ENCODE assay signal across 8 mouse cellular contexts in the genomic region with DNA sequence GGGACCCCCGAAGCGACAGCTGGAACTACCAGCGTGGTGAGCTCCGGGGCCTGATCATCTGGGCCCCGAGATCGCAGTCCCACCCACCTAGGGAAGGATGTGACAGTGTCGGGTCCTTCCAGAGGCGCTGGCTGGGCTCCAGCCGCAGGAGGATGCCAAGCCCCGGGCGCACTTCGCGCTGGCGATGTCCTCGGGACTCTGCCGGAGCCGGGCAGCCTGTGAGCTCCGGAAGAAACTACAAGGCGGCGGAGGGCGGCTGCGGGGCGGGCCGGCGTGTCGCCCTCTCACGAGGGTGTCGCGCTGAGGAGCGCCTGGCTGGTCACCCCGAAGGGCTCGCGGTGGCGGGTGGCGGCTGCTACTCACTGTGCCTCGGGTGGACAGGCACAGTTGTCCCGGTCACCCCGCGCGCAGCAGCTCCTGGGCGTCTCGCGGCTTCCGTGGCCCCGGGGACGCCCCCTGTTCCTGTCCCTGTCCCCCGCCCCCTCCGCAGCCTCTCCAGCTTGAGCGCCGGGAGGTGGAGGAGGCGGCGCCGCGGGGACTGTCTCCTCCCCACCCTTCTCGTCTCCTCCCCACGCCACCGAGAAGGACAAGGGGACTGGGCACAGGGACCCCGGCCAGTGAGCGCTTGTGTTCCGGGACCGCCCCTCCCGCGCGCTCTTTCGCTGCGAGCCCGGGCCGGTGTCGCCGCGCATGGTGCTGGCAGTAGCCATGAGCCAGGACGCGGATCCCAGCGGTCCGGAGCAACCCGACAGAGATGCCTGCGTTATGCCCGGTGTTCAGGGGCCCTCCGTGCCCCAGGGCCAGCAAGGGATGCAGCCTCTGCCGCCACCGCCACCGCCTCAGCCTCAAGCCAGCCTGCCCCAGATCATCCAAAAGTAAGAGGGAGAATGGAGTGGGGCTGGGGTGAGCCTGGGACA. TPM values are rescaled to one million over a fixed set of nuclear protein-coding genes. Genes with fewer than 3 reads are reported as not detected.
DNase-seq lines count a peak whose midpoint lies in the region; ATAC-seq and TF ChIP-seq lines count a peak whose summit lies in the region.

TSS of gene Rbm20 (plus strand) at position 589 of the 917 bp plus-strand sequence.

- peak; percentile 19 to 24 for DNase-seq in cerebellum, adult 2 months
- no peak for DNase-seq in cerebellum, adult 9-10 months
- DNase-seq in adrenal gland, adult 2 months, result peak; percentile 72
- DNase-seq in heart, postnatal 0 days (ENCODE audit: low spot score), result peak; percentile 92
- DNase-seq in kidney, postnatal 10 days, result peak; percentile 76
- DNase-seq in lung, postnatal 25 days (ENCODE audit: low spot score), result peak; percentile 26

- H3K9ac ChIP-seq in forebrain, embryonic 12.5 days, result peak within 1 kb of the TSS; percentile 65
- peak within 1 kb of the TSS; percentile 93 for H3K9ac ChIP-seq in heart, postnatal 0 days (replicated peaks; ENCODE audit: low read depth, low read length)

- H3K4me2 ChIP-seq in forebrain, embryonic 12.5 days, result peak within 1 kb of the TSS; percentile 100
- H3K4me2 ChIP-seq in heart, postnatal 0 days (ENCODE audit: low read depth, low read length), result peak within 1 kb of the TSS; percentile 89

- peak; percentile 75 for ATAC-seq in forebrain, embryonic 12.5 days (ENCODE audit: low FRiP score)
- peak; percentile 94 for ATAC-seq in heart, postnatal 0 days (ENCODE audit: insufficient read depth, low read depth)

- 1% methylated on average over 82 of the region's 82 CpGs for WGBS in cerebellum, adult 2 months
- under 1% methylated on average over 80 of the region's 82 CpGs for WGBS in forebrain, embryonic 12.5 days
- under 1% methylated on average over 66 of the region's 82 CpGs for WGBS in heart, postnatal 0 days
- WGBS in small intestine, adult 2 months, result 1% methylated on average over 82 of the region's 82 CpGs

- peaks cover 5% of the 10 kb centered on the region; the same call in 1 of the 2 replicates for H3K27me3 ChIP-seq in cerebellum, adult 2 months (ENCODE audit: control insufficient read depth, insufficient read depth, low read length)
- peaks cover 59% of the 10 kb centered on the region for H3K27me3 ChIP-seq in forebrain, embryonic 12.5 days
- peaks cover 4% of the 10 kb centered on the region; the same call in 1 of the 2 replicates for H3K27me3 ChIP-seq in heart, postnatal 0 days (ENCODE audit: control insufficient read depth, insufficient read depth, low read length)
- H3K27me3 ChIP-seq in small intestine, adult 2 months (ENCODE audit: control insufficient read depth, insufficient read depth, low read length), result peaks cover 41% of the 10 kb centered on the region

- no peak within 1 kb of the TSS for H3K27ac ChIP-seq in cerebellum, adult 2 months (ENCODE audit: insufficient read depth, low read length)
- H3K27ac ChIP-seq in forebrain, embryonic 12.5 days, result no peak within 1 kb of the TSS
- peak within 1 kb of the TSS; percentile 97 for H3K27ac ChIP-seq in heart, postnatal 0 days (ENCODE audit: low read depth)
- H3K27ac ChIP-seq in small intestine, adult 2 months (ENCODE audit: insufficient read depth, low read depth, low read length), result no peak within 1 kb of the TSS

- 0 out of 2 replicates have a peak, but pooled peaks have one; percentile 53 for TF ChIP-seq EP300 in heart, postnatal 0 days (IDR thresholded peaks at IDR 0.05; ENCODE audit: low read depth)

- H3K9me3 ChIP-seq in forebrain, embryonic 12.5 days, result no peaks in the 10 kb centered on the region
- H3K9me3 ChIP-seq in heart, postnatal 0 days (replicated peaks; ENCODE audit: control insufficient read depth, low read length), result no peaks in the 10 kb centered on the region

- TF ChIP-seq CTCF in cerebellum, adult 2 months (IDR thresholded peaks at IDR 0.05; ENCODE audit: borderline replicate concordance, insufficient read depth, low read depth, low read length), result no peak
- no peak for TF ChIP-seq CTCF in heart, postnatal 0 days (IDR thresholded peaks at IDR 0.05; ENCODE audit: low read depth)
- no peak for TF ChIP-seq CTCF in small intestine, adult 2 months (IDR thresholded peaks at IDR 0.05; ENCODE audit: extremely low read depth, insufficient read length, insufficient replicate concordance, low read depth, low read length)

- no peaks in the 10 kb centered on the region for H3K4me1 ChIP-seq in cerebellum, adult 2 months (ENCODE audit: control insufficient read depth, insufficient read depth, low read length)
- H3K4me1 ChIP-seq in forebrain, embryonic 12.5 days, result peaks cover 20% of the 10 kb centered on the region
- peaks cover 5% of the 10 kb centered on the region; the same call in 1 of the 2 replicates for H3K4me1 ChIP-seq in heart, postnatal 0 days (ENCODE audit: control insufficient read depth, insufficient read depth)
- peaks cover 5% of the 10 kb centered on the region; the same call in 1 of the 2 replicates for H3K4me1 ChIP-seq in small intestine, adult 2 months (ENCODE audit: control insufficient read depth, insufficient read depth, insufficient read length, low read length)

- H3K36me3 ChIP-seq in forebrain, embryonic 12.5 days (replicated peaks), result no peaks in the 10 kb centered on the region
- no peaks in the 10 kb centered on the region for H3K36me3 ChIP-seq in heart, postnatal 0 days (replicated peaks; ENCODE audit: control insufficient read depth, insufficient read depth, low read length)
- H3K36me3 ChIP-seq in small intestine, adult 2 months (ENCODE audit: control insufficient read depth, insufficient read depth, low read length), result no peaks in the 10 kb centered on the region

- TF ChIP-seq POLR2A in cerebellum, adult 2 months (IDR thresholded peaks at IDR 0.05; ENCODE audit: borderline replicate concordance, insufficient read depth, low read length), result no peak
- TF ChIP-seq POLR2A in small intestine, adult 2 months (IDR thresholded peaks at IDR 0.05; ENCODE audit: low read depth, low read length), result no peak

- H3K4me3 ChIP-seq in cerebellum, adult 2 months (replicated peaks; ENCODE audit: insufficient read depth, low read depth, low read length), result peak within 1 kb of the TSS; percentile 32
- H3K4me3 ChIP-seq in forebrain, embryonic 12.5 days (replicated peaks), result peak within 1 kb of the TSS; percentile 68
- H3K4me3 ChIP-seq in heart, postnatal 0 days (ENCODE audit: low read depth, low read length), result peak within 1 kb of the TSS; percentile 77
- H3K4me3 ChIP-seq in small intestine, adult 2 months (ENCODE audit: low read depth, low read length), result peak within 1 kb of the TSS; percentile 59

RNA-seq across cellular contexts. Expression of gene Rbm20, which starts in this region (rescaled TPM):
- polyA plus RNA-seq in cerebellum, adult 2 months (2012; rRNA removed), result 2.5 and 3.1 TPM in 2 replicates
- total RNA-seq in adrenal gland, adult 2 months (2021), result 1 to 10 TPM; 1.2 to 2.0 TPM
- 0.49 and 1.0 TPM in 2 replicates for polyA plus RNA-seq in adrenal gland, adult 2 months (2012; rRNA removed)
- polyA plus RNA-seq in forebrain, embryonic 12.5 days (2016; fragmentation: Nextera tagmentation; extraction: Ambion mirVana), result 4.6 and 7.2 TPM in 2 replicates
- 328 and 340 TPM in 2 replicates for total RNA-seq in heart, postnatal 0 days (2014; rRNA removed; ENCODE audit: low replicate concordance)
- 58.5 and 65.2 TPM in 2 replicates for polyA plus RNA-seq in heart, postnatal 0 days (2015; fragmentation: Nextera tagmentation; extraction: Ambion mirVana)
- polyA plus RNA-seq in small intestine, adult 2 months (2012; rRNA removed), result 0.15 and 0.16 TPM in 2 replicates

Comparison
In these comparisons a context has a peak if more than half of its experiments do, and no peak if none do; other contexts are left out.
1. RNA of gene Rbm20 (total RNA-seq): 328 to 340 TPM in heart, postnatal 0 days; 1.2 to 2.0 TPM in adrenal gland, adult 2 months; every median in the first group is over 100 times any median in the second.
2. Peak in every context shown above with its lines, with median percentiles within 50 percentile points of each other: H3K4me3 ChIP-seq.